Mouse (Mus musculus): ENCODE data around the gene Atxn7l2. TPM values are rescaled to one million over a fixed set of nuclear protein-coding genes. Genes with fewer than 3 reads are reported as not detected.
A peak's percentile ranks its signal among the peaks of the same experiment; 100 is the strongest.

The Atxn7l2 gene
- polyA plus RNA-seq, 1 experiment: 2.7 TPM

DNA sequence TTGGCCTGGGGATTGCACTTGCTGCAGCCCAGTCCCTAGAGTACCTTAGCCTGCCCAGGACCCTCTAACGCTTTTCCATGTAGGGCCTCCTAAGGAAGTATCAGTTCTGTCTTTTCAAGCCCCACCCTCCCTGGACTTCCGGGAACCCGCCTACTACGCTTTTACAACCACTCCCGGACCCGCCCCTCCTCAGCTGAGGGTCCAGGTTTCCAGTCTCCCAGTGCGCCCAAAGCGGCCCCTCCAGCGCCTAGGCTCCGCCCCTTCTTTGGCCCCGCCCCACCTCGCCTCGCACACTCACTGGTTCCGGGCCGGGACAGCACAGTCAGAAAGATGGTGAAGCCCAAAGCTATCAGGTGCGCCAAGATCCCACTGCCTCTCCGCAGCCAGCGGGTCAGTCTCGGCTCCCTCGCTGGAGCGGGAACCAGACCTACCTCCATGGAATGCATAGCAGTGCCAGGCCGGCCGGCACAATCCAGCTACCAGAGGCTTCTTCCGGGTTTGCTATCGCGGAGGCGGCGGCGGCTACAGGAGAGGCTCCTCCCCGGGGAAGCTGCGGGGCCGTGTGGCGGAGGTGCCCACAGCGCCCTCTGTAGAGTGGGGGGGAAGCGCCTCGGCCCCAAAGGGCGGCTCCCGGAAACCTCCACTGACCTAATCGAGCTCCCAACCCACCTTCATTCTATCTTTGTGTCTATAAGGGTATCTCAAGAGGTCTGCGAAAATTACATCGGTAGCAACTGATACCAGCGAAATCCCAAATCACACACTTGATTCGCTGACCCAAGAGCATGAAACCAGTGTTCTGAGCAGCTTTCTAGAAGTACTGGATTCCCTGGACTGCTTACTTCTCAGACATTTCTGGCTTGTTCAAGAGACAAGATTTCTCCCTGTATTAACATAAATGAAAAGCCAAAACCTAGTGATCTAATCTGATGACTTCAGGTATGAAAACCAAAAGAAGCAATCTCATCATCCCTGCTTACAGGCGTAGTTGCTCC, 10.1 kb downstream of the Atxn7l2 start, which contains the start of gene Cyb561d1:
Gene Cyb561d1, minus strand, starts transcription at position 884 of the 995 bp plus-strand sequence.
- H3K4me3 ChIP-seq: peak within 1 kb of the TSS; percentile 73
- H3K27me3 ChIP-seq (ENCODE audit: control insufficient read depth, insufficient read depth, insufficient read length): no peaks in the 10 kb centered on the region
- peaks cover 5% of the 10 kb centered on the region for H3K36me3 ChIP-seq (ENCODE audit: control insufficient read depth, insufficient read depth)

DNA sequence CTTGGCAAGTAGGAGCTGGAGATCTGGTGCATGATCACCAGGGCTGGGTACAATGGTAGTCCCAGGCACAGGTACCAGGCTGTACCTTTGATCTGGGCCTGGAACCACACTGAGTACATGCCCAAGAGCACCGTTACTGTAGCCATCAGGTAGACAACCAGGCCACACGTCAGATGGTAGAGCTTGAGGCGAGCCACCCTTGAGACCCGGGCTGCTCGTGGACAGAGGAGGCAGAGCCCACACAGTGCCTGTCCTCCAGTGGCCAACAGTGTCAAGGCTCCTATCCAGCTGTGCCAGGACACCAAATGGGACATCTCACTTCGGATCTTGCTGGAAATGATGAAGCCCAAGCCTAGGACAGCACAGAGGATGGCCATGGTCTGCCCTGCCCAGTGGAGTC, 11.5 kb downstream of the Atxn7l2 start:
- TF ChIP-seq TCF3 (IDR thresholded peaks at IDR 0.05; ENCODE audit: insufficient read length, low read depth): no peak
- Histone ChIP-seq H3K36me3 (ENCODE audit: control insufficient read depth, insufficient read depth) (no peaks in the 10 kb centered on the region), H3ac (ENCODE audit: control insufficient read depth, insufficient read length) (no peak overlapping the region), H3K4me2 (ENCODE audit: low read depth) (peak overlapping the region; percentile 89), H3K79me2 (ENCODE audit: control insufficient read depth, insufficient read depth) (no peaks in the 10 kb centered on the region), H3K27me3 (ENCODE audit: control insufficient read depth, insufficient read depth, insufficient read length) (no peaks in the 10 kb centered on the region), H3K4me3 (no peak overlapping the region)

More for the DNA sequence above, 10.1 kb downstream of the Atxn7l2 start, which contains the start of gene Cyb561d1:
- no peak for TF ChIP-seq TCF12 (IDR thresholded peaks at IDR 0.05; ENCODE audit: insufficient read depth, poor library complexity, severe bottlenecking)
- no peak for TF ChIP-seq MAX (IDR thresholded peaks at IDR 0.05; ENCODE audit: low read depth)
- TF ChIP-seq MYOD1 (IDR thresholded peaks at IDR 0.05; ENCODE audit: control insufficient read depth in 1 of 3, insufficient read length in 2 of 3, low read depth in 2 of 3): no peak
- no peak for TF ChIP-seq USF1 (IDR thresholded peaks at IDR 0.05; ENCODE audit: low read depth)
- TF ChIP-seq TCF3 (IDR thresholded peaks at IDR 0.05; ENCODE audit: insufficient read length, low read depth): no peak
- TF ChIP-seq MYOG (IDR thresholded peaks at IDR 0.05; ENCODE audit: control insufficient read depth in 1 of 3, insufficient read depth in 1 of 3, insufficient read length in 2 of 3, low read depth in 2 of 3): no peak
- TF ChIP-seq E2F4 (IDR thresholded peaks at IDR 0.05; ENCODE audit: insufficient read depth): no peak
- TF ChIP-seq CEBPB (IDR thresholded peaks at IDR 0.05; ENCODE audit: insufficient read depth, poor library complexity, severe bottlenecking): no peak
- TF ChIP-seq POLR2AphosphoS2 (IDR thresholded peaks at IDR 0.05; ENCODE audit: insufficient read length, low read depth): peak; percentile 85
- TF ChIP-seq POLR2A (IDR thresholded peaks at IDR 0.05; ENCODE audit: insufficient read length, low read depth): peak; percentile 70
- TF ChIP-seq REST (IDR thresholded peaks at IDR 0.05; ENCODE audit: insufficient read depth, insufficient read length): no peak
- TF ChIP-seq SRF (IDR thresholded peaks at IDR 0.05; ENCODE audit: control insufficient read depth, insufficient read length, low read depth): peak; percentile 52
- Histone ChIP-seq H3K4me2 (ENCODE audit: low read depth) (peak within 1 kb of the TSS; percentile 89), H3K79me2 (ENCODE audit: control insufficient read depth, insufficient read depth) (no peaks in the 10 kb centered on the region), H3ac (ENCODE audit: control insufficient read depth, insufficient read length) (peak within 1 kb of the TSS; percentile 10)

DNA sequence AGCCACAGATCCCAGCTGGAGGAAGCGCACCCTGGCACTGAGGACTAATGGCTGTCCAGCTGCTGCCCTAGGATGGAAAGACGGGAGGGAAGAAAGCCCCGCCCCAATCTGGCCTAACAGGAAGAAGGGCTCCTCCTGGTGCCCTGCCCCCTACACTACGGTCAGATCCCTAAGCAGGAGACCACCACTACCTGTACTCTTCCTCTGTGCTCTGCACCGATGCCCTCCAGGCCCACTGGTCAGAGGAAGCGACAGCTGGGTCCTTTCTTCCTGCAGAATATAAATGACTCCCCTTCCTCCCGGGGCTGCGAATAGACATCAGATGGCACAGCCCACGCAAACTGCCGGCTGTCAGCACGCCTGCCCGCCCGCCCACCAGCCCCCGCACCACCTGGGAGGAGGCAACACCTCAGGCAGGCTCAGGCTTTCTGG, 13.7 kb downstream of the Atxn7l2 start:
- Histone ChIP-seq H3K4me2 (ENCODE audit: low read depth) (no peak overlapping the region), H3K27me3 (ENCODE audit: control insufficient read depth, insufficient read depth, insufficient read length) (no peaks in the 10 kb centered on the region), H3K36me3 (ENCODE audit: control insufficient read depth, insufficient read depth) (no peaks in the 10 kb centered on the region), H3K79me2 (ENCODE audit: control insufficient read depth, insufficient read depth) (no peaks in the 10 kb centered on the region), H3ac (ENCODE audit: control insufficient read depth, insufficient read length) (no peak overlapping the region), H3K4me3 (no peak overlapping the region)
- TF ChIP-seq E2F4 (IDR thresholded peaks at IDR 0.05; ENCODE audit: insufficient read depth): no peak
- no peak for TF ChIP-seq TCF3 (IDR thresholded peaks at IDR 0.05; ENCODE audit: insufficient read length, low read depth)
- no peak for TF ChIP-seq MYOG (IDR thresholded peaks at IDR 0.05; ENCODE audit: control insufficient read depth in 1 of 3, insufficient read depth in 1 of 3, insufficient read length in 2 of 3, low read depth in 2 of 3)
- TF ChIP-seq REST (IDR thresholded peaks at IDR 0.05; ENCODE audit: insufficient read depth, insufficient read length): no peak
- TF ChIP-seq TCF12 (IDR thresholded peaks at IDR 0.05; ENCODE audit: insufficient read depth, poor library complexity, severe bottlenecking): no peak
- TF ChIP-seq MYOD1 (IDR thresholded peaks at IDR 0.05; ENCODE audit: control insufficient read depth in 1 of 3, insufficient read length in 2 of 3, low read depth in 2 of 3): peak in 2 of 3 experiments; percentile 11 to 53

DNA sequence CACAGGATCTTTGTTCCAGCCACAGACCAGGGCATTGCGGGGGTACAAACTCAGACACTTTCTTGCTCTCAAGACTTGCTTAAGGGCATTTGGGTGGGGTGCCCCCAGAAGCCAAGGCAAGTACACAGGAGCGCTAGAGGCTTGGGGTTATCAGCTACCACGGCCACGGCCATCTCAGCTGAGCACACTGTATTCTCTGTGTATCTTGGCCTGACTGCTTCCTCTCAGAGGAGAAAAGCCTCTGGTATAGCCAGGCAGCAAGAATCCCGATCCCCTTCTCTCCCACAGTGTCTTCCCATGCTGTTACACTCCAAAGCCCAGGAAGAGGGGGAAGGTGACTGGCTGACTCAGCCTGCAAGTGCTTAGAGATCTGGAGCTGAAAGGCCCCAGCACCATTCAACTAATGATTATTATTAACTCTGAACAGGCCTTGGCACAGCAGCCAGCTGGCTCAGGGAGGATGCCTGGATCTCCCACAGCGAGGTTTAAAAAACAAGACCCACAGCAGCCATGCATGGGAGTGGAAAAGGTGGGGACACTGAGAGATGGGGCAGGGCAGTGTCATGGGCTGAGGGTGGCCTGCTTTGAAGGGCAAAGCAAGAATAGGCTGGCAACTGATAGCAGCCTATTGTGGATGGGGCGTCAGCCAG, 14.7 kb downstream of the Atxn7l2 start:
- no peaks in the 10 kb centered on the region for H3K79me2 ChIP-seq (ENCODE audit: control insufficient read depth, insufficient read depth)
- no peaks in the 10 kb centered on the region for H3K36me3 ChIP-seq (ENCODE audit: control insufficient read depth, insufficient read depth)
- H3K4me2 ChIP-seq (ENCODE audit: low read depth): no peak overlapping the region
- no peaks in the 10 kb centered on the region for H3K27me3 ChIP-seq (ENCODE audit: control insufficient read depth, insufficient read depth, insufficient read length)
- TF ChIP-seq POLR2AphosphoS2 (IDR thresholded peaks at IDR 0.05; ENCODE audit: insufficient read length, low read depth): no peak
- no peak for TF ChIP-seq REST (IDR thresholded peaks at IDR 0.05; ENCODE audit: insufficient read depth, insufficient read length)
- TF ChIP-seq E2F4 (IDR thresholded peaks at IDR 0.05; ENCODE audit: insufficient read depth): no peak
- TF ChIP-seq TCF3 (IDR thresholded peaks at IDR 0.05; ENCODE audit: insufficient read length, low read depth): no peak
- no peak for TF ChIP-seq SRF (IDR thresholded peaks at IDR 0.05; ENCODE audit: control insufficient read depth, insufficient read length, low read depth)
- no peak overlapping the region for H3K4me3 ChIP-seq
- no peak overlapping the region for H3ac ChIP-seq (ENCODE audit: control insufficient read depth, insufficient read length)

DNA sequence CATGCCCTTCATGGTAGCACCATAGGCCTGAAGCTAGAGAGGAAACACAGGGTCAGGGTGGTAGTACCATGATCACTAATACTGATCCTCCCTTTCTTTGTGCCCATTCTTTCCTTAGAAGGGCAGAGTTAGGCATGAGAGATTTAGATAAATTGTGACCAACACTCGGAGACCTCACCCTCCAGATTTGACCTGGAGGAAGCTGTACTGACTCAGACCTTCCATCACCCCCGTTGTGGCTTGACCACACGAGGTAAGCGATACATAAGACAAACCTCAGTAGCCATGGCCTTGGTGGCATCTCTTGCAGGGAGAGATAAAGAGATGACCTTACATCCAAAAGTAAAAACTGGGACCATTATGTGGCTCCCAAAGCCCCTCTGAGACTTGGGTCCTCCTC, 15.4 kb downstream of the Atxn7l2 start:
- no peak for TF ChIP-seq CEBPB (IDR thresholded peaks at IDR 0.05; ENCODE audit: insufficient read depth, poor library complexity, severe bottlenecking)
- no peak for TF ChIP-seq SRF (IDR thresholded peaks at IDR 0.05; ENCODE audit: control insufficient read depth, insufficient read length, low read depth)
- no peak for TF ChIP-seq TCF3 (IDR thresholded peaks at IDR 0.05; ENCODE audit: insufficient read length, low read depth)
- TF ChIP-seq POLR2A (IDR thresholded peaks at IDR 0.05; ENCODE audit: insufficient read length, low read depth): no peak
- Histone ChIP-seq H3K79me2 (ENCODE audit: control insufficient read depth, insufficient read depth) (no peaks in the 10 kb centered on the region), H3K4me2 (ENCODE audit: low read depth) (no peak overlapping the region), H3ac (ENCODE audit: control insufficient read depth, insufficient read length) (no peak overlapping the region), H3K4me3 (no peak overlapping the region), H3K27me3 (ENCODE audit: control insufficient read depth, insufficient read depth, insufficient read length) (no peaks in the 10 kb centered on the region), H3K36me3 (ENCODE audit: control insufficient read depth, insufficient read depth) (no peaks in the 10 kb centered on the region)

All from myocyte (in vitro differentiated cells).